Mouse (Mus musculus): Measurements from ENCODE around the gene Cubn. TPM values are rescaled to one million over a fixed set of nuclear protein-coding genes. Genes with fewer than 3 reads are reported as not detected.

The Cubn gene
- total RNA-seq, 1 experiment from 2014 or later: 0.21 TPM

GRCm38 (mm10) chr2:13233902-13234301 lies 257.7 kb downstream of the Cubn start:
- DNase-seq: no peak

GRCm38 (mm10) chr2:13233254-13233835 lies 258.3 kb downstream of the Cubn start:
- DNase-seq: no peak

GRCm38 (mm10) chr2:13232305-13232704 lies 259.3 kb downstream of the Cubn start:
- DNase-seq: no peak

GRCm38 (mm10) chr2:13229686-13230085 lies 261.9 kb downstream of the Cubn start:
- no peak for DNase-seq

Other genes with a start within 250 kb of the Cubn start
- gene Rsu1, start 220.4 kb downstream of the Cubn start, total RNA-seq (2021): 68.4 and 75.0 TPM in 2 replicates
- 4.9 and 7.7 TPM in 2 replicates for gene Trdmt1, start 52.9 kb upstream of the Cubn start, total RNA-seq (2021)
- 122 and 146 TPM in 2 replicates for gene Vim, start 82.1 kb upstream of the Cubn start, total RNA-seq (2021)